Mouse (Mus musculus): Measurements from ENCODE around the gene Tulp3.

GRCm38 (mm10) chr6:128375192-128375591, 19.5 kb upstream of the Tulp3 start, which contains the start of the genes Tex52 and Gm44596:
- no peak for TF ChIP-seq TAL1 (conservative IDR thresholded peaks at IDR 0.05; ENCODE audit: low read depth, low read length)
- no peak for TF ChIP-seq CTCF (IDR thresholded peaks at IDR 0.05; ENCODE audit: low read depth, low read length)
- TF ChIP-seq GATA1 (IDR thresholded peaks at IDR 0.05; ENCODE audit: borderline replicate concordance, low read length): no peak
- TF ChIP-seq GATA2 (IDR thresholded peaks at IDR 0.05; ENCODE audit: borderline replicate concordance, low read depth, low read length): no peak
- no peak for TF ChIP-seq POLR2AphosphoS5 (IDR thresholded peaks at IDR 0.05; ENCODE audit: insufficient replicate concordance, low read depth, low read length)
